Mouse (Mus musculus) left cerebral cortex, adult 2 months (tissue): ENCODE measurements around the gene Tmprss4. TPM values are rescaled to one million over a fixed set of nuclear protein-coding genes. Genes with fewer than 3 reads are reported as not detected.

Experiments
- DNase-seq, 2 experiments: peaks; one replicate each; pipeline ENCODE4 v3.0.0; 2021 to 2022; ENCODE audit warnings: low spot score in 2 of 2, mixed read lengths in 1 of 2; ENCODE audit errors: extremely low spot score in 1 of 2
- H3K27ac ChIP-seq: fragments of 200-600 bp; 2 replicates; pipeline ENCODE4 v1.8.1; 2022
- H3K4me3 ChIP-seq: fragments of 200-600 bp; 2 replicates; pipeline ENCODE4 v1.8.1; 2022
- CTCF ChIP-seq: fragments of 200-600 bp; IDR thresholded peaks from 2 replicates; pipeline ENCODE4 v1.8.1; 2022; ENCODE audit warnings: antibody characterized with exemption, mild to moderate bottlenecking, moderate library complexity
- intact Hi-C: fragments of 180-260 bp; cut with DNase I; formaldehyde crosslinking; loops from one replicate; pipeline ENCODE4 v1.15.1; 2025
- long read RNA-seq, 2 experiments: library from polyadenylated mRNA; stranded (forward); transcript quantifications; one replicate each; pipeline ENCODE4 v2.0.0; 2021; ENCODE audit warnings: borderline mapping rate in 2 of 2
- total RNA-seq, 2 experiments: library from RNA; stranded (reverse); gene quantifications; 2 replicates each; pipeline ENCODE4 v1.2.3; 2021

Tmprss4 gene
- not detected for total RNA-seq
- long read RNA-seq, experiment 1 = 0 reads
- long read RNA-seq, experiment 2 = 0 reads

DNA sequence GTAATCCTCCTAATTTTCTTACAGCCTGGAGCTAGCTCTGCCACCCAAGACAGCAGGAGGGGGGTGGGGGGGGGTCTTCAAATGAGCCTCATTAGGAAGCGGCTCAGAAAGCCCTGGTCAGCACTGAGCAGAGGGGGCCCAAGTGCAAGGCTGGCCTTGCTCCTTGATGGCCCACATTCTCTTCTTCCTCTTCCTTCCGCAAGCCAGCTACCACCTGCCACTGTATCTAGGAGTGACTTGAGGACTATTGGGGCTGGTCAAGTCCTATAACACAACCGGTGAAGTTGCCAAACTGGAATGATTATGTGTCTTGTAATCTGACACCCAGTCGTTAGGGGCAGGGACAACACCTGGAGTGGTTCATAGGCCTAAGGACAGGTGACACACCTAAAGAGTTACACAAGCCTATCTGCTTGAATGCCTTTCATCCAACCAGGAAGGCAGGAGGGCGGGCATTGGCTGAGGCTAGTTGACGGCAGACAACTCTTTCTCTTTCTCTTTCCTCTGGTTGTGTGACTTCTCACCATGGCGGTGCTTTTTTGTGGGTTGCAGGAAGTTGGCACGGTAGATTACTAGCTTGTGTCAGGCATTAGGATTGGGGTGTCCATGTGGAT is at the start of gene Tmprss4:
Gene Tmprss4 (minus strand): TSS at position 296 of the 614 bp plus-strand sequence.
- DNase-seq = no peak
- TF ChIP-seq CTCF = no peak
- Histone ChIP-seq H3K4me3 (no peak within 1 kb of the TSS), H3K27ac (no peak within 1 kb of the TSS)
- intact Hi-C loops = no loop called here

DNA sequence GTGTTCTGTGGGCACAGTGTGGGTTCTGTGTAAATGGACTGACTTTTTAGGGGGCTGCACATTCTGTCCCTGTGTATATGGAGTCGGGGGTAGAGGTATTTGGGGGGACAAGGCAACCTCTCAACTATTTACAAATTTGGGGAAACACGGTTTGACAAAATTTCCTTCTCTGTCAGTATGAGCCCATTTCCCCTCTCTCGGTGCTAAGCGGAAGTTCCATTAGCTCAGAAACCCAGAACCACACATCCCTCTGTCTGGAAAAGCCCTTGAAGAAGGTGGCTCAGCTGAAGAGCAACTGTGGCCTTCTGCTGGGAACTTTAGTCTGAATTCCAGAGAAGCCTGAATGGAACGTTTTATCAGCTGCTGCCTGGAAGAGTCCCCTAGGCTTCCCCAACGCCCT is 48.5 kb upstream of the Tmprss4 start:
- intact Hi-C loops = no loop called here
- no peak for TF ChIP-seq CTCF
- Histone ChIP-seq H3K4me3 (no peak overlapping the region), H3K27ac (no peak overlapping the region)
- DNase-seq = no peak

DNA sequence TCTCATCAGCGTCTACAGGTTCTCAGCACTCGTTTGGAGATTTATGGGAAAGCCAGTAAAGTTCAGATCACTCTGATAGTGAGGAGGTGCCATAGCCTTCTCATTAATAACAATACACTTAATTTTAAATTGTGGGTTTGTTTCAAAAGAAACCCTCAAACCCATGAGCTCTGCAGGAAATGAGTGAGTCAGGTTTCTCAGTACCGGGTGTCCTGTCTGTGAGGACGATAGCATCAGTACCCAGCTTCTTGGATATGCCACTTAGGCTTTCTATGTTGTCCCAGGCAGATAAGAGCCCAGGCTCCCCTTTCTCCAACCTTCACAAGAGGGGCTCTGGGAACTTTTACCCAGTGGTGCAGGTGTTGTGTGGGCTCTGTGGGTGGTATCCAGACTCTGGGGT is 48.1 kb upstream of the Tmprss4 start:
- no peak overlapping the region for H3K27ac ChIP-seq
- no peak for DNase-seq
- intact Hi-C loops = no loop called here
- no peak overlapping the region for H3K4me3 ChIP-seq
- TF ChIP-seq CTCF = no peak

- intact Hi-C loops = no loop called here
- DNase-seq = no peak
- no peak overlapping the region for H3K4me3 ChIP-seq
- no peak for TF ChIP-seq CTCF
- no peak overlapping the region for H3K27ac ChIP-seq
These were observed 47.4 kb upstream of the Tmprss4 start for GRCm38 (mm10) chr9:45251281-45251680.

DNA sequence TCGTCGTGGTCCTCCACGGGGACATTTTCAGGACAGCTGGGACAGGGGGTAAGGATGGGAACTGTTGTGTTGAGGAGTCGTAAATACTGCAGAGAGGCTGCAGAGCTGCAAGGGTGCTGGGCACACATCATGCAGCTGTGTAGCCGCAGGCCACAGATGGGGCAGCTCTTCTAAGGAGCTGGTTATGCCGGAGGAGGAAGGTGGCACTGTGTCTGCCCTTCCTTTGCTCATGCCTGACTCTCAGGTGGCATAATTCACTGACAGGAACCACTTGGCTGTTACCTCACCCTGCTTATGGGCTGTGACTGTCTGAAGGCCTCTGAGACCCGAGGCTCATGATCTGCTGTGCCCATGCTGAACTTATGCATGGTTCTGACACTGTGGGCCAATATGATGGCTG is 46.4 kb upstream of the Tmprss4 start:
- intact Hi-C loops = no loop called here
- no peak for TF ChIP-seq CTCF
- no peak overlapping the region for H3K4me3 ChIP-seq
- no peak for DNase-seq
- H3K27ac ChIP-seq = no peak overlapping the region

GRCm38 (mm10) chr9:45247536-45247935 is 43.6 kb upstream of the Tmprss4 start:
- no peak for DNase-seq
- H3K27ac ChIP-seq = no peak overlapping the region
- TF ChIP-seq CTCF = no peak
- no peak overlapping the region for H3K4me3 ChIP-seq
- intact Hi-C loops = no loop called here

- Histone ChIP-seq H3K27ac (no peak overlapping the region), H3K4me3 (no peak overlapping the region)
- intact Hi-C loops = no loop called here
- no peak for TF ChIP-seq CTCF
- DNase-seq = no peak
These were observed 42.2 kb upstream of the Tmprss4 start for GRCm38 (mm10) chr9:45246060-45246459.

- H3K27ac ChIP-seq = no peak overlapping the region
- DNase-seq = no peak
- no peak overlapping the region for H3K4me3 ChIP-seq
- intact Hi-C loops = no loop called here
- TF ChIP-seq CTCF = no peak
These were observed 41.5 kb upstream of the Tmprss4 start for GRCm38 (mm10) chr9:45245432-45245831.

GRCm38 (mm10) chr9:45241397-45241796 is 37.5 kb upstream of the Tmprss4 start:
- Histone ChIP-seq H3K4me3 (no peak overlapping the region), H3K27ac (no peak overlapping the region)
- TF ChIP-seq CTCF = no peak
- DNase-seq = no peak
- intact Hi-C loops = no loop called here

DNA sequence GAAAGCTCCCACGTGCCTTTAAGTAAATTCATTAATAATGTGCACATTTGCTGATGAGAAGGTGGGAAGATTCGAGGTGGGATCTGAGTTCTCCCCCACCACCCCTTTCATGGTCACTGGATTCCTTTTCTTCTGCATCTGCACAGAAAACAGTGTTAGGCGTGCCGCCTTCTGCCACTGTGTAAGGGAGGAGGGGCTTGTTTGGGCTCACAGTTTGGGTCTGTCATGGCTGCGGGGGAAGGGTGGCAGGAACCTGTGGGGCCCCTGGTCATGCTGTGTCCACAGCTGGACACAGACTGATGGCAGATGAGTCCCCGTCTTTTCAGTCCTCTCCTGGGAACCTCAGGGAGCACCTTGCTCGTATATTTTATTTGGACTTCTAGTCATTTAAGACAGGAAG is 32.9 kb upstream of the Tmprss4 start:
- TF ChIP-seq CTCF = no peak
- DNase-seq = no peak
- Histone ChIP-seq H3K27ac (no peak overlapping the region), H3K4me3 (no peak overlapping the region)
- intact Hi-C loops = no loop called here

DNA sequence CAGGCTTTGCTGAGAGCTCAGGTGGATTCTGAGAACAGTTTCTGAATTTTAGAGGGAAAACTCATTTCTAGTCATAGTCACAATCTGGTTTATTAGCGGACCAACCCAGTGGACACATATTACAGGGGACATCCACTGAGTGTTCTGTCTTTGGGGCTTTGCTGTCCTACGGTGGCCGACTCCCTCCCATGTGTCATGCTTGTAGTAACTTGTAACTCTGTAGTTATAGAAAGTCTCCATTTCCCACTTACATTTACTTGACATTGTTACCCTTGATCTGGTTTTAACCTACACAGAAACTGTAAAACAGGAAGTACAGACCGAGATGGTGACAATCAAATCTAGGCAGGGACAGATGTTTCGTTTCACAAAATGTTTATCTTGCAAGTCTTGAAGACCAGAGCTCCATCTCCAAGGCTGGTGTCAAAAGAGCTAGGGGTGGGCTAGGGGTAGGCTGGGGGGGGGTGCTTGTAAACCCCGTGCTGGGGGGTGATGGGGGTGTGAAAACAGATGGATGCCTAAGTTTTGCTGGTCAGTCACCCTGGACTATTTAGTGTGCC is 31.9 kb upstream of the Tmprss4 start:
- H3K27ac ChIP-seq = no peak overlapping the region
- DNase-seq = no peak
- no peak overlapping the region for H3K4me3 ChIP-seq
- TF ChIP-seq CTCF = no peak
- intact Hi-C loops = no loop called here

GRCm38 (mm10) chr9:45229359-45229758 is 25.5 kb upstream of the Tmprss4 start:
- intact Hi-C loops = no loop called here
- no peak for DNase-seq
- TF ChIP-seq CTCF = no peak
- H3K4me3 ChIP-seq = no peak overlapping the region
- H3K27ac ChIP-seq = no peak overlapping the region

DNA sequence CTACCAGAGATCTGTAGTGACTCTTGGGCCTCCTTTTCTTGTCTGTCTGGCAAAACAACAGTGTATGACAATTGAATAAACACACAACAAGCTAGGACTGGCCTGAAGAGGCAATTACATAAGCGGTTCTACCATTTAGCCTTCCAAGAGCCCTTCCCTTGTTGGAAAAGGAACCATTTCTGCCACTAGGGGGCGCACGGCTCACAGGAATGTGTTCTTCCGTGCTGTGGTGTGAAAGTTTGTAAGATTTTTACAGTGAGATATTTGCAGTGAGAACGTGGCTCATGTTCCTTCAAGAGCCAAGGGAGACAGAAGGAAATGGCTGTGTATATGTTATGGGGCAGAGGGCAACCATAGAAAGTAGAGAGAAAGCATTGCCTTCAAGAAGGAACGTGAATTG is 17.7 kb upstream of the Tmprss4 start:
- no peak overlapping the region for H3K4me3 ChIP-seq
- no peak overlapping the region for H3K27ac ChIP-seq
- DNase-seq = peak; percentile 89 to 96
- TF ChIP-seq CTCF = peak; percentile 96
- intact Hi-C loops = loop anchor here (2.0 kb wide), 1 partner anchor 167 kb away; no protein-coding TSS in a partner anchor
